In the genomic region with DNA sequence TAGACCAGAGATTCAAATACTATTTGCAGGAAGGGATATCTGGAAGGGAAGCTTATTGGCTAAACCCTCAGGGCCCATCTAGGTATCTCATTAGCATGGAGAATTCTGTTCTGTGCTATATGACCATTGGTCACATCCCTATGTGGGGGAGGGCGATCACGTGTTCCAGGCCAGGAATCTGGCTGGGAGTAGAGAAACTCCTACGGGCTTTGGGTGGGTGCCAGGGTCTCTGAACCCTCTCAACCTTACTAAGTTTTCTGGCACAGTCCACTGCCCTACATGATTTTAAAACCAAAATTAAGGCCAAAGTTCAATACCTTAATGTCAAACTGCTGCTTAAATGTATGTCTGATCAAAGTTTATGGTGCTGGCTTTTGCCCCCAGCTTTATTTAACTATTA, we compare ENCODE assay signal across 20 mouse cellular contexts. TPM values are rescaled to one million over a fixed set of nuclear protein-coding genes. Genes with fewer than 3 reads are reported as not detected.
DNase-seq lines count a peak whose midpoint lies in the region; ATAC-seq lines count a peak whose summit lies in the region.
"Had no signal": no experiment of that assay in that cellular context is flagged by ENCODE, and none has a peak within 500 bp of the region (broad histone marks: within the 10 kb centered on the region; RNA-seq: fewer than 3 reads in every experiment).

No protein-coding gene starts in this region.

- H3K4me1 ChIP-seq in kidney, embryonic 14.5 days (ENCODE audit: control insufficient read depth, insufficient read depth, low read length) = 0 out of 2 replicates have a peak, but pooled peaks cover 5% of the 10 kb centered on the region
- H3K4me1 ChIP-seq: forebrain, embryonic 12.5 days; heart, embryonic 12.5 days; hindbrain, embryonic 13.5 days had no signal

- no peak overlapping the region for H3K4me3 ChIP-seq in kidney, embryonic 14.5 days (ENCODE audit: low read length)
- H3K4me3 ChIP-seq: embryonic facial prominence, embryonic 13.5 days; forebrain, embryonic 12.5 days; heart, adult 2 months; heart, embryonic 12.5 days; hindbrain, embryonic 13.5 days had no signal

- H3K27ac ChIP-seq in kidney, embryonic 14.5 days (ENCODE audit: low read depth, low read length) = no peak overlapping the region
- H3K27ac ChIP-seq: embryonic facial prominence, embryonic 13.5 days; forebrain, embryonic 12.5 days; heart, adult 2 months; hindbrain, embryonic 13.5 days; hindbrain, postnatal 0 days had no signal

- H3K9me3 ChIP-seq in kidney, embryonic 14.5 days (ENCODE audit: control insufficient read depth, low read length) = no peaks in the 10 kb centered on the region
- H3K9me3 ChIP-seq: embryonic facial prominence, embryonic 13.5 days; forebrain, embryonic 12.5 days; hindbrain, embryonic 13.5 days had no signal

- H3K9ac ChIP-seq in kidney, embryonic 14.5 days (ENCODE audit: low read depth, low read length) = no peak overlapping the region
- H3K9ac ChIP-seq: embryonic facial prominence, embryonic 13.5 days; forebrain, embryonic 12.5 days; heart, embryonic 12.5 days; hindbrain, embryonic 13.5 days had no signal

- ATAC-seq in kidney, embryonic 14.5 days (ENCODE audit: low FRiP score, low TSS enrichment) = no peak
- ATAC-seq in CD4-positive, CD25-positive, alpha-beta regulatory T cell, adult 4 months = no peak
- ATAC-seq: forebrain, embryonic 16.5 days; hindbrain, postnatal 0 days had no signal

- H3K4me2 ChIP-seq in kidney, embryonic 14.5 days (replicated peaks; ENCODE audit: low read depth, low read length) = no peak overlapping the region
- H3K4me2 ChIP-seq: embryonic facial prominence, embryonic 13.5 days; forebrain, embryonic 12.5 days; heart, embryonic 12.5 days; hindbrain, embryonic 13.5 days had no signal

- no peaks in the 10 kb centered on the region for H3K27me3 ChIP-seq in kidney, embryonic 14.5 days (ENCODE audit: control insufficient read depth, insufficient read depth, low read length)
- H3K27me3 ChIP-seq: embryonic facial prominence, embryonic 13.5 days; forebrain, embryonic 12.5 days; heart, embryonic 12.5 days; hindbrain, embryonic 13.5 days had no signal

- peak; percentile 29 for DNase-seq in kidney, adult 18-20 months
- DNase-seq in NIH3T3 (ENCODE audit: low read depth) = peak; percentile 33
- DNase-seq in kidney, adult 8-10 months = peak; percentile 33 to 35
- DNase-seq in kidney, postnatal 14 days = peak; percentile 55
- no peak for DNase-seq in frontal cortex, postnatal 25 days (ENCODE audit: low spot score in 2 of 2)
- no peak for DNase-seq in embryo, embryonic 9.5 days (ENCODE audit: extremely low spot score)
- DNase-seq: adrenal gland, postnatal 10 days; cerebellum, adult 11-12 months; cerebellum, adult 9-10 months; cerebellum, postnatal 25 days; gastrocnemius, postnatal 14 days; heart, adult 2 months had no signal

- no peaks in the 10 kb centered on the region for H3K36me3 ChIP-seq in kidney, embryonic 14.5 days (ENCODE audit: control insufficient read depth, insufficient read depth, low read length)
- H3K36me3 ChIP-seq: embryonic facial prominence, embryonic 13.5 days; forebrain, embryonic 12.5 days; heart, embryonic 12.5 days; hindbrain, embryonic 13.5 days had no signal

- 53% methylated on average over 3 of the region's 3 CpGs for WGBS in kidney, embryonic 14.5 days

RNA-seq across cellular contexts. Expression of a gene that starts 33.2 kb away (rescaled TPM):
- 10.6 and 10.9 TPM in 2 replicates for polyA plus RNA-seq in kidney, embryonic 14.5 days (2014; fragmentation: Nextera tagmentation; extraction: Ambion mirVana)
- polyA plus RNA-seq in CD4-positive, CD25-positive, alpha-beta regulatory T cell, adult 4 months (2017; shearing (Covaris generic)) = under 1 TPM; 0.08 to 0.54 TPM

Comparison
In these comparisons a context has a peak if more than half of its experiments do, and no peak if none do; other contexts are left out.
1. DNase-seq: peak in kidney, adult 18-20 months (single experiment), NIH3T3 (single experiment), kidney, adult 8-10 months (2 of 2) and kidney, postnatal 14 days (single experiment); none in frontal cortex, postnatal 25 days (0 of 2) and embryo, embryonic 9.5 days (single experiment).